Mouse (Mus musculus) urinary bladder, postnatal 14 days (tissue): Measurements from ENCODE around the gene Tesk1.
A peak's percentile ranks its signal among the peaks of the same experiment; 100 is the strongest.

Experiments
- DNase-seq: peaks from one replicate; pipeline ENCODE4 v3.0.0; 2021; ENCODE audit warnings: low spot score

Gene Tesk1

DNA sequence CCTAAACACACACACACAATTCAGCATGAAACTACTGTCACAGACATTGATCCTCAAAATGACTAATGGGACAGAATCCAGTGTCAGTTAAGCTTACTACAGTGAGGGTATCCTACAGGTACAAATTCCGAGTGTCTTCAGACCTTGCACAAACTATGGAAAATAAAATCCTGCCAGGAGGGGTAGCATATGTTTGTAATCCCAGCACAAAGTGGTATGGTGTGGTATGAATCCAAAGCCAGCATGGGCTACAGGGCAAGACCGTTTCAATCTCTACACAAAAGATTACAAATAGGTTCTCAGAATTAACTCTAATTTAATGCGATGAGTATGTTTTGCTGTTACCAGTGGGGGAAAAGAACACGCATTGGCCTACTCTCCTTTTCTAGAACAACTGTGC lies at the start of gene Tesk1:
Gene Tesk1 (plus strand): TSS at position 301 of the 400 bp plus-strand sequence.
- no peak for DNase-seq

GRCm38 (mm10) chr4:43394345-43394891 lies 47.3 kb upstream of the Tesk1 start:
- DNase-seq = peak; percentile 81

GRCm38 (mm10) chr4:43395147-43395546 lies 46.6 kb upstream of the Tesk1 start:
- no peak for DNase-seq

DNA sequence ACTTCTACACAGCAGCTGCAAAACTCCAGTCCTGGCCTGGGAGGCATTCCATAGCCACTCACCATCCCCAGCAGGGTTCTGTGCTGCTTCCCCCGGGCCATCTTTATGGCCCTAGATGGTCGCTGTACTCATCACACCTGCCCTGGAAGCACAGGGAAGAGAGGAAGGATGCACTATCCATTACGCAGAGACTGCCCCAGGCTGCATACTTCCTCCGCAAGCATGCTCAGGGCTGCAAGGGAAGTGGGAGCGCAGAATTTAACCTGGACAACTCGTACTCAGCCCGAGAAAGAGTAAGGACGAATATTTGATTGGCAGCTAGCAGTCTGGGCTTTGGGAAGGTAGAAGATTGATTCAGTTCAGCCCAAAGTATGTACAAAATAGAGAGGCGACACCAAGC lies 45.9 kb upstream of the Tesk1 start:
- DNase-seq = no peak

GRCm38 (mm10) chr4:43396381-43396780 lies 45.4 kb upstream of the Tesk1 start:
- no peak for DNase-seq

DNA sequence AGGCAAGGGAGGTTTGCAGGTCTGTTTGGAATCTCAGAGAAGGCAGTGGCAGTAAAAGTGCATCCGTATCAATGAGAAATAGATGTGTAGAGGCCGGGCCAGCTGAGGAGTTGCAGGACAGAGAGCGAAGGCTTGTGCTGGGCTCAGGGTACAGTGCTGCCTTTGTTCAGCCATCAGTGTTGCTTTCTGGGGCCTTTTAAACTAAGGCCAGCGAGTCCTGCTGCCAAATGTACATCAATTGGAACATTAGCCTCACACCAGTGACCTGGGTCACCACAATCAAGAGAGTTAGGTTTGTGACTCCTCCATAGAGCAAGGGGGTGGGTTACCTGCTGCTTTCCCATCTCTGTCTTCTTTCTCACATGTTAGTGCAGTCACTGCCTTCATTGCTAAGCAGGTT lies 43.7 kb upstream of the Tesk1 start:
- no peak for DNase-seq

DNA sequence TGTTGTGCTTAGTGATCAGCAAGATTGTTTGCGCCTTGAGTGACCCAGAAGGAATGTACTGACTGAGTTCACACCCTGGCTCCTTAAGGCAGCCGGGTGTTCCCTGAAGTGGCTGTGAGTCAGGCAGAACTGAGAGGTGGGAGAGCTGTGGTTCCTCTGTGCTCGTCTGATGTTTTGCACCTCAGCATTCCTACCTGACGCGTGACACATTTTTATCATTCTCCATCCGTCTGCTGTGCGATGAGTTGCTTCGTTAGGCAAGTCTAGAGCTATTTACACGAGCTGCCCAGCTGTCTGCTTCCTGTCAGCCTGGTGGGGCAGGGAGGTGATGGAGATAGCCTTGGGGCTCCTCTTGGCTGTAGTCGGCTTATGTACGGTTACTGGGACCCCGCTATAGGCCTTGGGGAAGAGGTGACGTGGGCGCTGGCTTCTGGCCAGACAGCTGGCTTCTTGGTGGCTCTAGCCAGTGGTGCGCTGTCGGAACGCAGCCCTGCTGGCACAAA lies 42.9 kb upstream of the Tesk1 start:
- no peak for DNase-seq

DNA sequence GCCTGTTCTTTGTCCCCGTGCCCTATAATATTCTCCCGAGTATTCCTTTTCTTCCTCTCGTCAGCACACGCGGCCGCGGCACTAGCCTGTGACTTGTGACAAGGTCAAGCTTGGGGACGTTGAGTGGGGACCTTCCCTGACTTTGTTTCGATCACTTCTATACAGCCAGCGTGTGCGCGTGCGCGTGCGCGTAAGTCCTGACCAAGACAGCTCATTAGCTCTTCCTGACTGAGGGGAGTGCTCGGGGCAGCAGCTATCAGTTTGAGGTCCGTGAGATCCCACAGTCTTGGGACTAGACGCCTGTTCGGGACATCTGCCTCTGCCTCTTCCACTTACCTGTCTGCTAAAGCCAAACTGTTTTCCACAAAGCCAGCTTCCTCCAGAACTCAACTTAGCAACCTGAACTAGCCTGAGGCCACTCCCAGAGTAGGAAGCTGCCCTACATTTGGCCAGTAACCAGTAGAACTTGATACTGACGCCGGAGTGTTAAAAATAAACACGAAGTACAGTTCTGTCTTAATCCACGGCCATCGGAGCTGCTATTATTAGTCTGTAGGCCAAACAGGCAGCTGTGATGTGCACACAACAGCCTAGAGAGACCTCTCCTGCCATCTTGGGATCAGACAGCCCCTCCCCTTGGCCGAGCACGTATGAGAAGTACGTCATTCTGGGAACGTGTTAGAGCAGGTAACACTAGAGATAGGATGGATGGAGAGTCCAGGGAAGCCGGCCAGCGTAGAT lies 42.2 kb upstream of the Tesk1 start:
- no peak for DNase-seq

DNA sequence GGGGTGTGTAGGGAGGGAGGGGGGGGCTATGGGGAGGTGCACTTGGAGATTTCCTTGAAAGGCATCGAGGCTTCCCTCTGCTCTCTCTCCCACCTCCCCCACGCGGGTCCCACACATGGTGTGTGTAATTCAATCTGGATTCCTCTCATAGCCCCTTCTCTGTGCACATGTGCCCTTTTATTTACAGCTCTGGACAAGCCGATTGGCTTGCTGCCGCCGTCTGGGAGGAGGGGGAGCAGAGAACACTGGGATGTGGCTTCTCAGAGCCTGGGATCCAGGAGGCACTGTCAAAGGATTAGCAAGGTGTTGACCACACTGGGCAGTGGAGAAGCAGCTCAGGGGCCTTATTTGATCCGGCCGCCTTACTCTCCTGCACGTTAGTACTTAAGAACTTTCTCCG lies 40.8 kb upstream of the Tesk1 start:
- DNase-seq = peak; percentile 60

DNA sequence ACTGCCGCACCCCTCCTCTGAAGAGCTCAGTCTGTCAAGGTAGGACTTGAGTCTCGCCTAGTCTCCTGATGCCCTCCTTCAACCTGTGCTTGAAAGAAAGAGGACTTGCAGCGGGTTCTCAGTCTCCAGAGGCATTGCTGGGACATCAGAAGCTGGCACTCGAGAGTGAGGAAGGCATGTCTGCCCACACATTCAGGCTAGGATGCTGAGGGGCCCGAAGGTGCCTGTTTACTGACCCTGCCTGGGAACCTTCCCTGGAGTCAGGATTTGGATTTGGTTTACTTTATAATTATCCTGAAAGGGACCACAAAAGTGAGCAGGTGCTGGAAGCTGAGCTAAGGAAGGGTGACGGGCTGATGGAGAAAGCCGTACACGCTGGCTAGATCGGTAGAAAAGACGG lies 40.3 kb upstream of the Tesk1 start:
- no peak for DNase-seq

DNA sequence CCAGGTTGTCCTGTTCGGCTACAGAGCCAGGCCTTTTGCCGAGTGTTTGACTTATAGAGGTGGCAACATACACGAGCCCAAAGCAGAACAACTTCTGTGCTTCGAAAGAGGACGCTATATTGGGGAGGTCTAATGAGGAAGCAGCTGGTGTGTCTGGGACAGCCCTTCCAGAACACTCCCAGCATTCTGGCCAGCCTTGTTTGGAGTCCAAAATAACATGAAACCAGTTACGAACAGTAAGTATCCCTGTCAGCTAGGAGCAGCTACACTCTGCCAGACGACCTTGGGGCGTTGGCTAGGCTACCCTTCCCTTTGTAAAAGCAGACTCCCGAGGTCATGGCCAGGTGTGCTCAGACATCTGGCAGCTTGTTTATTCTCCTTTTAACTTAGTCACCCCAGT lies 39.5 kb upstream of the Tesk1 start:
- no peak for DNase-seq

GRCm38 (mm10) chr4:43404697-43405096 lies 37.0 kb upstream of the Tesk1 start:
- DNase-seq = no peak

- DNase-seq = peak; percentile 79
These were observed 35.4 kb upstream of the Tesk1 start for GRCm38 (mm10) chr4:43406162-43406971.

GRCm38 (mm10) chr4:43407071-43407920 lies 34.4 kb upstream of the Tesk1 start:
- DNase-seq = no peak

GRCm38 (mm10) chr4:43414761-43415160 lies 27.0 kb upstream of the Tesk1 start:
- DNase-seq = no peak

GRCm38 (mm10) chr4:43415221-43416070 lies 26.3 kb upstream of the Tesk1 start:
- DNase-seq = no peak

DNA sequence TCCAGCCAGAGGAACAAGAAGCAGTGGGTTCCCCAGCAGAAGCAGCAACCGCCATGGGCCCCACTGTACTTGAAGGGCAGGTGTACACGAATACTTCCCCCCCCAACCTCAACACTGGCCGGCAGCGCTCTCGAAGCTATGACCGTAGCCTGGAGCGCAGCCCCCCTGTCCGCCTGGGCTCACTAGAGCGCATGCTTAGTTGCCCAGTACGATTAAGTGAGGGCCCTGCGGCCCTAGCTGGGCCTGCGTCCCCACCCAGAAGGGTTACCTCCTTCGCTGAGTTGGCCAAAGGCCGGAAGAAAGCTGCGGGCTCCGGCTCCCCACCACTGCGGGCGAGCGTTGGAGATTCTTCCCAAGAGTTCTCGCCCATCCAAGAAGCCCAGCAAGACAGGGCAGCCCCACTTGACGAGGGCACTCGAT lies 25.7 kb upstream of the Tesk1 start:
- no peak for DNase-seq

- no peak for DNase-seq
These were observed 24.3 kb upstream of the Tesk1 start for GRCm38 (mm10) chr4:43417269-43418062.

DNA sequence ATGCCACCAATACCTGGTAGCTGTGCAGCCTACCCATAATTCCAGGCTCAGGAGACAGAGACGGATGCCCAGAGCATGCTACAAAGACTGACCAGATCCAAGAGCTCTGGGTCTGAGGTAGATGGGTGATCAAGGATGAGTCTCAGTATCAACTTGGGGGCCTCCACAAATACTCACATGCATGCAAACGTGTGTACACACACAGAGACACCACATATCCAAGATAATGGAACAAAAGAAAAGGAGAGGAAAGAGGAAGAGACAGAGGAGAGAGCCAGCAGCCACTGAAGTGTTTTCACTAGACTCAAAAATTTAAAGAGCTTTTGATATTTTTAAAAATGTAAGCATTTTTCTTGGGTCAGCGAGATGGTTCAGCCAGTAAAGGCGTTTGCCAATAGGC lies 23.3 kb upstream of the Tesk1 start:
- no peak for DNase-seq

DNA sequence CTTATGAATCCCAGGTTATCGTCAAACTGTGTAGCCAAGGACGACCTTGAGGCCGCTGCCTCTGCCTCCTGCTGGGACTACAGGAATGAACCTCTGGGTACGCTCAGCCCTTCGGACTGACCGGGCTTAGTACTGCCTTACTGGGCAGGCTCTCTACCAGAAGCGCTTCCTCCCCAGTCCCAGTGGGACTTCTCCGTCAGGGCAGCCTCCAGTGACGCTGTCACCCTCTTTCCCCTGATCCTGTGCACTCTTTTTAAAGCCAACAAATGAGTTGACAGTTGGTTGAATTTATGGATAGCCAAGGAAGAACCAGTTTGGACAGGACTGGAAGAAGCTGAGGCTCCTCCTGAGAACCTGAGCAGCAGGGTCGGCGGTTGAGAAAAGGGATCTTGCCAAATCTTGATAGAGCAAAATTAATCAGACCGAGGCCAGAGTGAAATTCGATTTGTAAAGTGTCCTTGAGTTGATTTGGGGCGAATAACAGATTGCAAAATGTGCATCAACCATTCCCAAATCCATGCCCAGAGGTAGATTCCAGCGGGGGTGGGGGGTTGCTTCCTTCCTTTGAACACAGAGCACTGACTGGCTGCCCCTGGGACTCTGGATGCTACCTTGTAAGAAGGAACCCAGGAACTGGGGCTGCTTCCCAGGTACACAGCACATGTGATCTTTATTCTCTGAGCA lies 22.6 kb upstream of the Tesk1 start:
- no peak for DNase-seq
